Mouse (Mus musculus): ENCODE data around the gene Arhgef3.
A peak's percentile ranks its signal among the peaks of the same experiment; 100 is the strongest.

Arhgef3 gene

GRCm38 (mm10) chr14:27310559-27311242 is 196.0 kb downstream of the Arhgef3 start:
- DNase-seq (ENCODE audit: low read depth): no peak

- DNase-seq (ENCODE audit: low read depth): no peak
Measured at GRCm38 (mm10) chr14:27312380-27312779, 197.7 kb downstream of the Arhgef3 start.

- no peak for DNase-seq (ENCODE audit: low read depth)
Measured at GRCm38 (mm10) chr14:27315737-27316136, 201.0 kb downstream of the Arhgef3 start.

- DNase-seq (ENCODE audit: low read depth): no peak
Measured at GRCm38 (mm10) chr14:27317146-27317545, 202.4 kb downstream of the Arhgef3 start.

DNA sequence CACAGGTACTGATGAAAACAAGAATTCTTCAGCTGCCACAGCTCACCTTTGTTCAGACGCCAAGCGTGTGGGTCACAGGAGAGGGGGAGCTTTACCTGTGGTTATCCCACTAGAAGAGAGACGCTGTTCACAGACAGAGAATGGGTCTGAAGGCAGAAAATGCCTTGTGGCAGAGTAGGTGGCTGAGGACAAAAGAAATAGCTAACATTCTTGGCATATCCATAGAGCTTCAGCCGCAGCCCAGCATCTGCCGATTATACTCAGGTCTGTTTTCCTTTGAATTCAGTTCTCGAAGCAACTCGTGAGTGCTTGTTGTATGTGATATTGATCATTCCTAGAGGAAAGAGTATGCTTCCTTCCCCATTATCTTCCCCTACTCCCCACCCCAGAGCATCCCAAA is 204.7 kb downstream of the Arhgef3 start:
- DNase-seq (ENCODE audit: low read depth): no peak

- DNase-seq (ENCODE audit: low read depth): no peak
Measured at GRCm38 (mm10) chr14:27322041-27322440, 207.3 kb downstream of the Arhgef3 start.

DNA sequence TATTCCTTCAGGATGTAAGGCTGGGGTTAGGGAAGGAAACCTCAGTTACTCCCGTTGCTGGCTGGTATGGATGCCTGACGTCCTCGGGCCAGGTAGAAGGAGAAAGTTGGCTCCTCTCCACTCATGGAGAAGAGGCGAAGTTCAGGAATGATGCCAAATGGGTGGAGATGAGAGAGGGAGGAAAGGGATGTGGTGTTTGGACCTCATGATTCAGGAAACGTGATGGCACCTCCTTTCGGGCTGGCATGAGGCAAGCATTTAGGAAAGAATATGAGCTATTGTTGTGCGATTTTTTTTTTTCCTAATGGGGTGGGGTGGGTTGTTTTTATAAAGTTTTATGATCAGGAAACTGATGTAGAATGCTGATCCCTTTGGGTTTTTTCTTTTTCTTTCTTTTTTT is 210.0 kb downstream of the Arhgef3 start:
- no peak for DNase-seq (ENCODE audit: low read depth)

GRCm38 (mm10) chr14:27325537-27325936 is 210.8 kb downstream of the Arhgef3 start:
- DNase-seq (ENCODE audit: low read depth): no peak

DNA sequence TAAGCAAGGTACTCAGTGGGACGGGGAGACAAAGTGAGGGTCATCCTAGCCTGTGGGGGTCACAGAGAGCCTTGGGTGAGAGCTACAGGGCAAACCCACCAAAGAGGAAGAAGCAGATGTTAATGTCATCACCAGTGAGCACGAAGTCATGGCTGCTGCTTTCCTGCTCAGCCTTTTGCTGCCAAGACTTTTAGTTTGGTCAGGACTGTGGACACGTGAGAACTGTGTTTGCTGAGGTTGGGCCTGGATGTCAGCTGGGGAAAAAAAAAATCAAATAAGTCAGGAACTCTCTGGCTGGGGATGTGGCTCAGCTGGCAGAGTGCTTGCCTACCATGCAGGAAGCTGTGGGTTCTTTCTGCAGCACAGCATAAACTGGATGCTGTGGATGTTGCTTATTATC is 213.2 kb downstream of the Arhgef3 start:
- DNase-seq (ENCODE audit: low read depth): peak; percentile 56

DNA sequence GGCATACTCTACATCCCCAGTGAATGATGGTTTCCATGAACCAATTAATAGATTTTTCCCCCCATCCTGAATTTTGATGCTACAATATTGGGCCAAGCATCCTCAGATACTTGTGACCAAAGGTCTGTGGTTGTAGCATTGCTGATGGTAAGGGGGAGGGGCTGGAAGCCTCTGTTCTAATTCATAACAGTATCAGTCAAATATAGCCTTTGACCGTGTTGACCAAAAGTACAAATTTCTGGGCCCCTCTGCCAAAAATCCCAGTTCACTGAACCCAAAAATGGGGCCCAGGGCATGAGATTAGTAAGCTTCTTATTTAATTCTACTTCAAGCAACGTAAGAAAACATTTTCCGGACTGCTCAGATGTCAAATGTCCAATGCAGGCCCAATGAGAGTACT is 214.3 kb downstream of the Arhgef3 start:
- DNase-seq (ENCODE audit: low read depth): no peak

DNA sequence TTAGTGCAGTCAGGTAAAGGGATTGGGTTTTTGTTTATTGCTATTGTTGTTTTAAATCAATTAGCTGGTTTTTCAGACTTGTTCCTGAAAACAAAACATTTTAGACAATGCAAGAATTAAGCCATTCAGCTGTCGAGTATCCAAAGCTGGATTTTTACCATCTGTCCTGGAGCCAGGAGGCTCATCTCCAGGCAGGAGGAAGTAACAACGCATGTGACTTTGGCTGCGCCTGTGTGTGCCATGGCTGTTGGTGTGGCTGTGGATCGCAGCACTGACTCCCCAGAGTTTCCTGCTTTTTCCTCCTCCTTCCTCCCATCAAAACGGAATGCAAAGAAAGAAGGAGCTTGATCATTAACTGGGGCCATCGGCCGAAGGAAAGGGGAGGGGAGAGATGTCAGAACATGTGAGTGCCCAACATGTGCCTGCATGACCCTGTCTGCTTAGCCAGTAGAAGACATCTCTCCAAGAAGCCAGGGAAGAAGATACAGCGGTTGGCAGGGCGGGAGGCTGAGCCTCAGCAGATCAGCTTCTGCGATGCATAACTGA is 216.9 kb downstream of the Arhgef3 start:
- DNase-seq (ENCODE audit: low read depth): no peak

DNA sequence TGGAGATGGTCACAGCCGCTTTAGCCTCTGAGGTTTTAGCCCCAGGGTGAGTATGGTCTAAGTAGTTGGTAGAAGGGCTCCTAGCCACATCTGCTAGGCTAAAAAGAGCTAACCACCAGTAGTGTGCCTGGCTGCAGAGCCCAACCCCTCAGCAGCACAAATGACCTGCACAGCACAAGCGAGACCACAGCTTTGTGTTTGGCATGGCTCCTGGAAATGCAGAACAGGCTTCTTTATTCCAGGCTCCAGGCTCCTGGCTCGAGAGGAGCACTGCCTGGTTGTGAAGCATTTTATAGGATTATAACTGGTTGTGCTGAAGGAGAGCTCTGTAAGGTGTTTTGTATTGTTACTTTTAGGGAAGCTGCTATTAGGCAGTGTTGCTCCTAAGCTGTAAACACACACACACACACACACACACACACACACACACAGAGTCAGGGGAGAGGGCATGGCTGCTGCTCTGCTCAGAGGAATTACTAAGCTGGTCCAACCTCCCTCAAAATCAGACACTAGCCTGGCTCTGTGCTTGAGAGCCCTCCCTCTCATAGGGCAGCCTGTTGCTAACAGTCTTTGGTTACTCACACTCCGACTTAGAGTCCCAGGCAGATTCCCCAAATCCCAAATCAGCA is 217.8 kb downstream of the Arhgef3 start:
- DNase-seq (ENCODE audit: low read depth): peak; percentile 79

- DNase-seq (ENCODE audit: low read depth): no peak
Measured at GRCm38 (mm10) chr14:27335331-27336207, 220.9 kb downstream of the Arhgef3 start.

GRCm38 (mm10) chr14:27336208-27337114 is 221.8 kb downstream of the Arhgef3 start:
- DNase-seq (ENCODE audit: low read depth): no peak

DNA sequence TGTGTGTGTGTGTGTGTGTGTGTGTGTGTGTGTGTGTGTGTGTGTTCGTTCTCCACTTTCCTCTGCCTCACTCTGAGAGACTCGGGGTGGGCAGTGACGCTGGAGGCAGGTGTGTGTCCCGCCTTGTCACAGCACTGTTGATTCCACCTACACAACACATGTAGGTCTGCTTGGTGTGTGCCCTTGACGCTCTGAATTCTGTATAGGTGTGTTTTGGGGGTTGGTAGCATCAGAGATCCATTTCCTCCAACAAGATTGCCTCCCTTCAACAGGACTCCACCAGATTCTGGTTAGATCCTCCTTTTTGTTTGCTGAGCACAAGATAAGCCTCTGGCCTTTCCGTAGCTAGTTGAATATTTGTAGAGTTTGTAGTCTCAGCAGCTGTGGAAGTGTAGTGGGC is 222.5 kb downstream of the Arhgef3 start:
- DNase-seq (ENCODE audit: low read depth): no peak

DNA sequence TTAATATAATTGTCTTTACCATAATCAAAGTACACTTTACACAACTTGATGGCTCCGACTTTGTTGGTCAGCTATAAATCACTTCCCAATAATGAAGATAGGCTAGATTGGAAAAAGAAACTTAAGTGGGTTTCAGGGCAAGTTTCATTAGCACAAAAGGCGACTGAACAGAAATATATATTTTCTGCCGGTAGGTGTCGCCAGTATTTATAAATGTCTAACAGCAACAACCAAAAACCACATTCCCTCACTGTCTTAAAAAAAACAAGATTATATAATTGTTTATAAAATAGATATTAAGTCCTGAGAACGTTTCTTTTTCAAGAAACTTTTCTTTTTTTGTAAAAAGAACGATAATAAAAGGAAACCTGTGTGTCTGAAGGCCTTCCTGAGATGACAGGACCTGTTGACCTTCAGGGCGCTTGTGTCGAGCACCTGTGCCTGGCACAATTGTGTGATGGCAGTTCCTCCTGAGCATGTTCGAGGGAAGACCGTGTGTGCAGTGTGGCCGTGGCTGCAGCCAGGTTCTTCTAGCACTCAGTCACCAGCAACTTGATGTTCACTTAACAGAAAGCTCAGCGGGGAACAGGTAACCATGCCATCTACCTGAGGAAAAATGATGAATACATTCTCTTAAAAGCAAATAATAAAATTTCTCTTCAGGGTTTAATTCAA is 223.5 kb downstream of the Arhgef3 start:
- no peak for DNase-seq (ENCODE audit: low read depth)

- no peak for DNase-seq (ENCODE audit: low read depth)
Measured at GRCm38 (mm10) chr14:27340682-27341415, 226.2 kb downstream of the Arhgef3 start.

GRCm38 (mm10) chr14:27341486-27341885 is 226.8 kb downstream of the Arhgef3 start:
- peak; percentile 65 for DNase-seq (ENCODE audit: low read depth)

DNA sequence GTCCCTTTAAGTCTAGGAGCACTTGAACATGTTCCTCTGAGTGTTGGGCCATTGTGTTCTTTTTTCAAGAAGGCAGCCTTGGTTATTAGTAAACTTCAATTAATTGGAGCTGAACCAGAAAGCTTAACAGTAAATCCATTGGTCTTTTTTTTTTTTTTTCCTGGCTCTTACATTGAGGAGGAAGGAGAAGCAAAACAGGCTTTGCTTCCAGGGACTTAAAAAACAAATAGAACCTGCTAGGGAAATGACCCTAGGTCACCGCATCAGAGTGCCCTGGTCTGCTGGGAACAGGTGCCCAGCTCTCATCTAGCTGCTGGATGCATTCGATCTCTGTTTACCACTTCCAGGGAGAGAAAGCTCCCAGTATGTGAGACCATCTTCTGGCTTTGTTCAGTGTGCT is 227.8 kb downstream of the Arhgef3 start:
- no peak for DNase-seq (ENCODE audit: low read depth)

Data from fibroblast of lung, adult 2 months (primary cell).